Mouse (Mus musculus): ENCODE data around the gene Mrc1. TPM values are rescaled to one million over a fixed set of nuclear protein-coding genes. Genes with fewer than 3 reads are reported as not detected.

Mrc1 gene
- polyA plus RNA-seq, 1 experiment from 2014 or later = 7.9 TPM

DNA sequence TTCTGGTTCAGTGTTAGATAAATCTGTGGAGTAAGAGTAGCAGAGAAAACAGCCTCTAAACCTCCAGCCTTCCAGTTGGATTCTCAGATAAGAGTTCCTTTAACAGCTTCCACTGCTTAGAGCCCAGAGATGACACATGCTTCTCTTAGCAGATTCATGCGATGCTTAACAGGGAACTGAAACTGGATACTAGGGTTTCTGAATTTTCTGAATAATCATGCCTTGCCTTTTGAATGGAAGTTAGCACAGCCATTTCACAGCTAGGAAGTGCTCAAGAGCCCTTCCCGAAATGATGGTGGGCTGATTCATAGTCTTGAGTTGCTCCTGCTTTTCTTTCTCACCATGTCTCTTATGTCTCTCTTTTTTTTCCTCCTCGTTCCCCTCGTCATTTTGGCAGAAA, 22.4 kb upstream of the Mrc1 start:
- Histone ChIP-seq H3K4me1 (replicated peaks; ENCODE audit: control insufficient read depth, insufficient read depth, low read length) (no peaks in the 10 kb centered on the region), H3K9ac (ENCODE audit: low read length) (no peak overlapping the region), H3K9me3 (ENCODE audit: control insufficient read depth, low read length) (no peaks in the 10 kb centered on the region), H3K36me3 (ENCODE audit: control insufficient read depth, insufficient read depth, low read length) (no peaks in the 10 kb centered on the region), H3K4me3 (ENCODE audit: low read depth, low read length) (no peak overlapping the region), H3K27ac (ENCODE audit: low read depth) (no peak overlapping the region), H3K27me3 (replicated peaks; ENCODE audit: control insufficient read depth, insufficient read depth, low read length) (no peaks in the 10 kb centered on the region), H3K4me2 (ENCODE audit: low read length) (no peak overlapping the region)
- WGBS = 79% methylated on average over 4 of the region's 4 CpGs
- DNase-seq (ENCODE audit: low spot score) (no peak), ATAC-seq (replicated peaks; ENCODE audit: low FRiP score, low TSS enrichment, low read depth) (no peak)

DNA sequence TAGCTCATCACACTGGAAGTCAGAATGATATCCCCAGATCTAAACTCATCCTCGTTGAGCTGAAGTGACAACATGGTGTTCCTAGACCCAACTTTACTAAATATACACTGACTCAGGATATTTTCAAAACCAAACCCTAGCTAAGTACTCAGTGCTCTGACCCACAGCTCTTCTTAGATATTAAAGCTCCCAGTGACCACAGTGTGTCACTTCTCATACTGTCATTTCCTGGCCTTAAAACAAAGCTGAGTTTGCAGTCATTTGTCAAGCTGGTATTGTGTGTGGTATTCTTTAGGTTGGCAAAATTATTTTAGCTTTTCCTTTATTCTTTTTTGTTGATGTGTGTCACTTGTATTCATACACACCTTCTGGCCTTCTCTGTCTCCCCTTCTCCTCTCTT, 18.5 kb upstream of the Mrc1 start:
- ATAC-seq (replicated peaks; ENCODE audit: low FRiP score, low TSS enrichment, low read depth) (no peak), DNase-seq (ENCODE audit: low spot score) (no peak)
- no peaks in the 10 kb centered on the region for H3K4me1 ChIP-seq (replicated peaks; ENCODE audit: control insufficient read depth, insufficient read depth, low read length)
- no peak overlapping the region for H3K4me2 ChIP-seq (ENCODE audit: low read length)
- H3K27ac ChIP-seq (ENCODE audit: low read depth) = no peak overlapping the region
- no peaks in the 10 kb centered on the region for H3K36me3 ChIP-seq (ENCODE audit: control insufficient read depth, insufficient read depth, low read length)
- WGBS = 90% methylated on average over 1 of the region's 1 CpGs
- no peak overlapping the region for H3K9ac ChIP-seq (ENCODE audit: low read length)
- no peak overlapping the region for H3K4me3 ChIP-seq (ENCODE audit: low read depth, low read length)
- H3K9me3 ChIP-seq (ENCODE audit: control insufficient read depth, low read length) = no peaks in the 10 kb centered on the region
- H3K27me3 ChIP-seq (replicated peaks; ENCODE audit: control insufficient read depth, insufficient read depth, low read length) = no peaks in the 10 kb centered on the region

DNA sequence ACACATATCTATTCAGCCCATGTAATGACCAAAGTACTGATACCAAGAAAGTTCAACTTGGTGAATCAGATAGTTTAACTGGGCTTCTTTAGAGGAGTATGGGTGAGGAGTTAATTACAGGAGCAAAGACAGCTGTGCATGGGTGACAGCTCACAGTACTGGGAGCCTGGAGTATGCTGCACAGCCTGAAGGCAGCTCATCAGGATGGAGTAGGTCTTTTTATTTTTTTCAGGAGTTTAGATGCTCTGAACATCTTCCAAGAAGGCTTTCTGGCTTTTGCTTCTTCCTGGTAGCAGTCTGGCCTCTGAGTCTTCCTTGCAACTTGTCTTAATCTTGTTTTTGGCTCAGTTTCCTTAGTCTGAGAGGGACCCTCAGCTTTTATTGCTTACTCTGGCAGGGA, 17.6 kb upstream of the Mrc1 start:
- no peaks in the 10 kb centered on the region for H3K9me3 ChIP-seq (ENCODE audit: control insufficient read depth, low read length)
- H3K27ac ChIP-seq (ENCODE audit: low read depth) = no peak overlapping the region
- no peaks in the 10 kb centered on the region for H3K36me3 ChIP-seq (ENCODE audit: control insufficient read depth, insufficient read depth, low read length)
- ATAC-seq (replicated peaks; ENCODE audit: low FRiP score, low TSS enrichment, low read depth) = no peak
- no peak overlapping the region for H3K4me3 ChIP-seq (ENCODE audit: low read depth, low read length)
- H3K9ac ChIP-seq (ENCODE audit: low read length) = no peak overlapping the region
- H3K4me1 ChIP-seq (replicated peaks; ENCODE audit: control insufficient read depth, insufficient read depth, low read length) = no peaks in the 10 kb centered on the region
- DNase-seq (ENCODE audit: low spot score) = no peak
- no peak overlapping the region for H3K4me2 ChIP-seq (ENCODE audit: low read length)
- no peaks in the 10 kb centered on the region for H3K27me3 ChIP-seq (replicated peaks; ENCODE audit: control insufficient read depth, insufficient read depth, low read length)

DNA sequence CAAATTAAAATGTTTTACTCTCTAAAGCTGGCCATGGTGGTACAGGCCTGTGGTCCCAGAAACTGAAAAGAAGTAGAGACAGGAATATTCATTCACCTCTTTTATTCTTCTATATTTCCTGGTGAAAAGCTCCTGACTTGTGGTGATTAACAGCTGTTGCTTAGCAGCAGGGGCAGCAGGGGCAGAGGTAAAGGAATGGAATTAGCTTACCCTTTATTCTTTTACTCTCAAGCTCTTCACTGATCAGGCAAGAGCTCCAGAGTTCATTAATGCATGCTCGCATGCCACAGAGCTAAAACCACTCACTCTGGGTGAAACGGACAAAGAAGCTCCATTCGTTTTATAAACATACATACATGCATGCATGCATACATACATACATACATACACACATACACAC, 14.4 kb upstream of the Mrc1 start:
- no peak for ATAC-seq (replicated peaks; ENCODE audit: low FRiP score, low TSS enrichment, low read depth)
- 62% methylated on average over 3 of the region's 3 CpGs for WGBS

DNA sequence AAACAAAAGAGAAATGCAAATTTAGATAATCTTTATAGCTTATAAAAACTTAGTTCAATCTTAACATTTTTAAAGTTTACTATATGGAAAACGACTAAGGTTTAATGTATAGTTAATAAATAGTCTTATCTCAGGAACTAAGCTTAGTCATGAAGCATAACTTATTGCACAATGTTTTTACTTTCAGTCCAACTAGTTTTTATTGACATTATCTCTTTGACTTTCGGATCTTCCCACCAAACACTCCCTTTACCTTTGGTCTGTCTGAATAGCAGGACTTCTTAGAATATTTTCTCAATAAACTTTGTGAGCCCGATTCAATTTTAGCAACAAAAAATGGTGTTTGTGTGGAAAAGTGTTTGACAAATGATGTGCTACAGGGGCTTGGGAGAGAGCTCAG, 12.5 kb upstream of the Mrc1 start:
- DNase-seq (ENCODE audit: low spot score) (no peak), ATAC-seq (replicated peaks; ENCODE audit: low FRiP score, low TSS enrichment, low read depth) (no peak)
- H3K4me2 ChIP-seq (ENCODE audit: low read length) = no peak overlapping the region
- no peaks in the 10 kb centered on the region for H3K36me3 ChIP-seq (ENCODE audit: control insufficient read depth, insufficient read depth, low read length)
- no peaks in the 10 kb centered on the region for H3K4me1 ChIP-seq (replicated peaks; ENCODE audit: control insufficient read depth, insufficient read depth, low read length)
- no peak overlapping the region for H3K9ac ChIP-seq (ENCODE audit: low read length)
- no peaks in the 10 kb centered on the region for H3K9me3 ChIP-seq (ENCODE audit: control insufficient read depth, low read length)
- 70% methylated on average over 3 of the region's 3 CpGs for WGBS
- no peak overlapping the region for H3K27ac ChIP-seq (ENCODE audit: low read depth)
- H3K4me3 ChIP-seq (ENCODE audit: low read depth, low read length) = no peak overlapping the region
- H3K27me3 ChIP-seq (replicated peaks; ENCODE audit: control insufficient read depth, insufficient read depth, low read length) = no peaks in the 10 kb centered on the region

More for the DNA sequence above, 14.4 kb upstream of the Mrc1 start:
- Histone ChIP-seq H3K4me2 (ENCODE audit: low read length) (no peak overlapping the region), H3K27me3 (replicated peaks; ENCODE audit: control insufficient read depth, insufficient read depth, low read length) (no peaks in the 10 kb centered on the region), H3K36me3 (ENCODE audit: control insufficient read depth, insufficient read depth, low read length) (no peaks in the 10 kb centered on the region), H3K4me3 (ENCODE audit: low read depth, low read length) (no peak overlapping the region), H3K4me1 (replicated peaks; ENCODE audit: control insufficient read depth, insufficient read depth, low read length) (no peaks in the 10 kb centered on the region), H3K27ac (ENCODE audit: low read depth) (no peak overlapping the region), H3K9ac (ENCODE audit: low read length) (no peak overlapping the region), H3K9me3 (ENCODE audit: control insufficient read depth, low read length) (no peaks in the 10 kb centered on the region)
- no peak for DNase-seq (ENCODE audit: low spot score)

DNA sequence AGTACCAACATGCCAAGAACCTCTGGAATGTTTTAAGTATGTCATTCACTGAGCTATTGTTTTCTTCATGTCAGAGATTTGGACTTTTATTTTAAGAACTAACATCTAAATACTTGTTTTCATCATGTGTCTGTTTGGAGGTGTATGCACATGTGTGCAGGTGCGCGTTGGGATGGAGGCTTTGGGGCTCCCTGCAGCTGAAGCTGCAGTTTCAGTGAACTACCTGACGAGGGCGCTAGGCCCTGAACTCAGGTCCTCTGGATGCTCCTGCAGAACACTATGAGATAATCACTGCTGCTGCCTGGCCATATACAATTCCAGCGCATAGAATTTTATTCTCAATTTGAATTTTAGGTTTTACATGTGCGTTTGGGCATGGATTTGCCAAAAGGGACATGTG, 11.1 kb upstream of the Mrc1 start:
- H3K4me1 ChIP-seq (replicated peaks; ENCODE audit: control insufficient read depth, insufficient read depth, low read length) = no peaks in the 10 kb centered on the region
- H3K9me3 ChIP-seq (ENCODE audit: control insufficient read depth, low read length) = no peaks in the 10 kb centered on the region
- H3K4me3 ChIP-seq (ENCODE audit: low read depth, low read length) = no peak overlapping the region
- H3K27ac ChIP-seq (ENCODE audit: low read depth) = no peak overlapping the region
- no peak for DNase-seq (ENCODE audit: low spot score)
- H3K27me3 ChIP-seq (replicated peaks; ENCODE audit: control insufficient read depth, insufficient read depth, low read length) = no peaks in the 10 kb centered on the region
- ATAC-seq (replicated peaks; ENCODE audit: low FRiP score, low TSS enrichment, low read depth) = no peak
- no peak overlapping the region for H3K9ac ChIP-seq (ENCODE audit: low read length)
- WGBS = 77% methylated on average over 6 of the region's 6 CpGs
- no peaks in the 10 kb centered on the region for H3K36me3 ChIP-seq (ENCODE audit: control insufficient read depth, insufficient read depth, low read length)
- H3K4me2 ChIP-seq (ENCODE audit: low read length) = no peak overlapping the region

DNA sequence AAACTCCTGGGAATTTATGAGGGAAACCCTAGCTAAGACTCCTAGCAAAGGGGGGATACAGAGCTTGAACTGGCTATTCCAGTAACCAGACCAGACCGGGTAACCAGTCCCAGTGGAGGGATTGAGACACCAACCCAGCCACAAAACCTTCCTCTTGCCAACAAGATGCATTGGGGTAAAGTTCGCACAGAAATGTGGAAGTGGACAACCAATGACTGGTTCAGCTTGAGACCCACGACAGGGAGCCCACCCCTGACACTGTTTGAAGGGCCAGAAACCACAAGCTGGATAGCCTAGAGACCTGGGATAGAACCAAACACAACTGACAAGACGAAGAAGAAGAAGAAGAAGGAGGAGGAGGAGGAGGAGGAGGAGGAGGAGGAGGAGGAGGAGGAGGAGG, 4.8 kb upstream of the Mrc1 start:
- no peak overlapping the region for H3K27ac ChIP-seq (ENCODE audit: low read depth)
- H3K4me3 ChIP-seq (ENCODE audit: low read depth, low read length) = no peak overlapping the region
- no peaks in the 10 kb centered on the region for H3K27me3 ChIP-seq (replicated peaks; ENCODE audit: control insufficient read depth, insufficient read depth, low read length)
- DNase-seq (ENCODE audit: low spot score) = no peak
- no peak for ATAC-seq (replicated peaks; ENCODE audit: low FRiP score, low TSS enrichment, low read depth)
- 79% methylated on average over 3 of the region's 4 CpGs for WGBS
- no peak overlapping the region for H3K9ac ChIP-seq (ENCODE audit: low read length)
- H3K9me3 ChIP-seq (ENCODE audit: control insufficient read depth, low read length) = no peaks in the 10 kb centered on the region
- H3K4me2 ChIP-seq (ENCODE audit: low read length) = no peak overlapping the region
- H3K36me3 ChIP-seq (ENCODE audit: control insufficient read depth, insufficient read depth, low read length) = no peaks in the 10 kb centered on the region
- H3K4me1 ChIP-seq (replicated peaks; ENCODE audit: control insufficient read depth, insufficient read depth, low read length) = no peaks in the 10 kb centered on the region

DNA sequence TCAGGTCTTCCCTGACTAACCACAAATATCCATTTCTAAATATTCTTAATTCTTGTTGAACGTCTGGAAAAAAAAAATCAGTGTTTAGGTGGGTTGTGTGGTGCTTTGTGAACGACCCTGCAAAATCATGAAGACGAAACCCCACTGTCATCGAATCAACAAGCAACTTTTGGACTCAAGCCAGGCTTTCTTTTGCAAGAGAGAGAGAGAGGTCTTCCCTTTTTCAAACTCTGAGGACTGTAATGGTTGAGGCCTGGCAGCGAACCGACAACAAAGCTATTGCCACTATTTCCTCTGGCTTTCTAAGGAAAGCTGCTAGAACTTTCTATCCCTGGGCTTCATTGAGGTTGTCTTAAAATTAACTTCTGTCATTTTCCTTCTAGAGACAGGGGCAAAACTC, 697 bp upstream of the Mrc1 start:
- Histone ChIP-seq H3K9ac (ENCODE audit: low read length) (no peak overlapping the region), H3K4me3 (ENCODE audit: low read depth, low read length) (no peak overlapping the region), H3K36me3 (ENCODE audit: control insufficient read depth, insufficient read depth, low read length) (no peaks in the 10 kb centered on the region), H3K27me3 (replicated peaks; ENCODE audit: control insufficient read depth, insufficient read depth, low read length) (no peaks in the 10 kb centered on the region), H3K4me2 (ENCODE audit: low read length) (no peak overlapping the region), H3K27ac (ENCODE audit: low read depth) (no peak overlapping the region), H3K9me3 (ENCODE audit: control insufficient read depth, low read length) (no peaks in the 10 kb centered on the region), H3K4me1 (replicated peaks; ENCODE audit: control insufficient read depth, insufficient read depth, low read length) (no peaks in the 10 kb centered on the region)
- 60% methylated on average over 6 of the region's 6 CpGs for WGBS
- ATAC-seq (replicated peaks; ENCODE audit: low FRiP score, low TSS enrichment, low read depth) = no peak
- no peak for DNase-seq (ENCODE audit: low spot score)

DNA sequence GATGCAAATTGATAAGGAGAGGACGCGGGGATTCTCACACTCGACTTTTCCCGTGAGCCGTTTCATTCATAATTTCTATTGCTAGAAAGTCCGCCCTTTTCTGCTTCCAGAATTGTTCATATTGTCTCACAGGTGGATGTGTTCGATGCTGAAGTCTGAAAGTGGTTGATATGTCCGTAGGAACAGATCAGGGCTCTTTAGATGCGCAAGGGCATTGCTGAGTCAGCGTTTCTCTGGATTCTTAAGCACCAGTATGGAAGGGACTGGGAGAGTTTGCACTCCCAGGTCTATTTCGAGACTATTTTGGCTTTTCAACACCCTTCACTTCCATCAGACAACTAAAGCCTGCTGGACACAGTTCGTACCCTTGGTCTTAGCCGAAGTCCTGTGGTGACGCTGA, 787 bp downstream of the Mrc1 start:
- Histone ChIP-seq H3K9ac (ENCODE audit: low read length) (no peak overlapping the region), H3K36me3 (ENCODE audit: control insufficient read depth, insufficient read depth, low read length) (no peaks in the 10 kb centered on the region), H3K4me3 (ENCODE audit: low read depth, low read length) (no peak overlapping the region), H3K9me3 (ENCODE audit: control insufficient read depth, low read length) (no peaks in the 10 kb centered on the region), H3K4me2 (ENCODE audit: low read length) (no peak overlapping the region), H3K4me1 (replicated peaks; ENCODE audit: control insufficient read depth, insufficient read depth, low read length) (no peaks in the 10 kb centered on the region), H3K27me3 (replicated peaks; ENCODE audit: control insufficient read depth, insufficient read depth, low read length) (no peaks in the 10 kb centered on the region), H3K27ac (ENCODE audit: low read depth) (no peak overlapping the region)
- ATAC-seq (replicated peaks; ENCODE audit: low FRiP score, low TSS enrichment, low read depth) (no peak), DNase-seq (ENCODE audit: low spot score) (no peak)
- 88% methylated on average over 14 of the region's 14 CpGs for WGBS
